10 mouse cellular contexts compared by ENCODE assay signal in genomic region chr3:96601941-96602703, GRCm38 (mm10). TPM values are rescaled to one million over a fixed set of nuclear protein-coding genes. Genes with fewer than 3 reads are reported as not detected.
DNase-seq lines count a peak whose midpoint lies in the region; ATAC-seq and TF ChIP-seq lines count a peak whose summit lies in the region.
"Had no signal": no experiment of that assay in that cellular context is flagged by ENCODE, and none has a peak within 500 bp of the region (broad histone marks: within the 10 kb centered on the region; RNA-seq: fewer than 3 reads in every experiment).

No protein-coding gene starts in this region.

- no peaks in the 10 kb centered on the region; the same call in 1 of the 2 replicates for H3K27me3 ChIP-seq in cerebellum, adult 2 months (ENCODE audit: control insufficient read depth, insufficient read depth, low read length)
- H3K27me3 ChIP-seq in heart, embryonic 12.5 days (replicated peaks), result 0 out of 2 replicates have a peak, but pooled peaks cover 5% of the 10 kb centered on the region
- H3K27me3 ChIP-seq in midbrain, embryonic 15.5 days (replicated peaks), result no peaks in the 10 kb centered on the region

- no peak overlapping the region for H3K4me3 ChIP-seq in cerebellum, adult 2 months (replicated peaks; ENCODE audit: insufficient read depth, low read depth, low read length)
- peak overlapping the region; percentile 88 for H3K4me3 ChIP-seq in heart, embryonic 12.5 days
- peak overlapping the region; percentile 80 for H3K4me3 ChIP-seq in midbrain, embryonic 15.5 days

- no peak for ATAC-seq in heart, embryonic 12.5 days (ENCODE audit: insufficient number of reproducible peaks, low FRiP score)
- no peak for ATAC-seq in midbrain, embryonic 15.5 days (replicated peaks)

- WGBS in cerebellum, adult 2 months, result 32% methylated on average over 10 of the region's 10 CpGs
- 28% methylated on average over 10 of the region's 10 CpGs for WGBS in heart, embryonic 12.5 days
- 8% methylated on average over 10 of the region's 10 CpGs for WGBS in midbrain, embryonic 15.5 days

- H3K27ac ChIP-seq in cerebellum, adult 2 months (ENCODE audit: insufficient read depth, low read length), result no peak overlapping the region; the same call in 1 of the 2 replicates
- H3K27ac ChIP-seq in heart, embryonic 12.5 days (ENCODE audit: poor library complexity, severe bottlenecking), result peak overlapping the region; percentile 98
- H3K27ac ChIP-seq in midbrain, embryonic 15.5 days, result peak overlapping the region; percentile 93

- peaks cover 19% of the 10 kb centered on the region for H3K4me1 ChIP-seq in cerebellum, adult 2 months (ENCODE audit: control insufficient read depth, insufficient read depth, low read length)
- peaks cover 45% of the 10 kb centered on the region for H3K4me1 ChIP-seq in heart, embryonic 12.5 days (replicated peaks)
- H3K4me1 ChIP-seq in midbrain, embryonic 15.5 days, result peaks cover 77% of the 10 kb centered on the region

- peak overlapping the region; percentile 81 for H3K4me2 ChIP-seq in heart, embryonic 12.5 days
- peak overlapping the region; percentile 79 for H3K4me2 ChIP-seq in midbrain, embryonic 15.5 days

- DNase-seq in gastrocnemius, postnatal 25 days, result peak; percentile 25
- DNase-seq in gastrocnemius, adult 18-20 months (ENCODE audit: low spot score), result no peak
- peak; percentile 41 to 51 for DNase-seq in cerebellum, adult 2 months
- peak; percentile 19 to 43 for DNase-seq in kidney, postnatal 36 days
- DNase-seq in frontal cortex, adult 2 months (ENCODE audit: extremely low spot score in 1 of 2, low spot score in 1 of 2), result no peak
- DNase-seq in spleen, adult 12 weeks (ENCODE audit: low spot score), result no peak

- no peak for TF ChIP-seq POLR2A in cerebellum, adult 2 months (IDR thresholded peaks at IDR 0.05; ENCODE audit: borderline replicate concordance, insufficient read depth, low read length)

- TF ChIP-seq CTCF in cerebellum, adult 2 months (IDR thresholded peaks at IDR 0.05; ENCODE audit: borderline replicate concordance, insufficient read depth, low read depth, low read length), result no peak

- no peaks in the 10 kb centered on the region for H3K9me3 ChIP-seq in heart, embryonic 12.5 days (replicated peaks)
- no peaks in the 10 kb centered on the region for H3K9me3 ChIP-seq in midbrain, embryonic 15.5 days

- H3K36me3 ChIP-seq in heart, embryonic 12.5 days, result peaks cover 12% of the 10 kb centered on the region; the same call in 1 of the 2 replicates
- no peaks in the 10 kb centered on the region for H3K36me3 ChIP-seq in midbrain, embryonic 15.5 days (replicated peaks)
- H3K36me3 ChIP-seq: G1E had no signal

- peak overlapping the region; percentile 95 for H3K9ac ChIP-seq in heart, embryonic 12.5 days
- H3K9ac ChIP-seq in midbrain, embryonic 15.5 days, result peak overlapping the region; percentile 82

RNA-seq across cellular contexts. Expression of gene Lix1l, which starts 1.2 kb away (rescaled TPM):
- 1 to 10 TPM; 6.7 to 7.0 TPM for total RNA-seq in gastrocnemius, postnatal 25 days (2021)
- total RNA-seq in gastrocnemius, adult 18-20 months (2021), result 1 to 10 TPM; 4.2 to 7.6 TPM
- 23.9 and 24.7 TPM in 2 replicates for polyA plus RNA-seq in cerebellum, adult 2 months (2012; rRNA removed)
- polyA plus RNA-seq in heart, embryonic 12.5 days (2016; fragmentation: Nextera tagmentation; extraction: Ambion mirVana), result 5.1 and 5.2 TPM in 2 replicates
- 3.9 and 4.5 TPM in 2 replicates for polyA plus RNA-seq in midbrain, embryonic 15.5 days (2015; fragmentation: Nextera tagmentation; extraction: Ambion mirVana)
- polyA plus RNA-seq in frontal cortex, adult 2 months (2012; rRNA removed), result 30.3 and 30.7 TPM in 2 replicates

RNA-seq across cellular contexts. Expression of gene Ankrd34a, which starts 5.7 kb away (rescaled TPM):
- total RNA-seq in gastrocnemius, postnatal 25 days (2021), result 1 to 10 TPM in 1 of 2 experiments, under 1 TPM in 1; 0.95 to 1.1 TPM
- total RNA-seq in gastrocnemius, adult 18-20 months (2021), result 1 to 10 TPM; 1.0 to 1.7 TPM
- polyA plus RNA-seq in cerebellum, adult 2 months (2012; rRNA removed), result 53.2 and 58.1 TPM in 2 replicates
- 9.2 and 9.5 TPM in 2 replicates for polyA plus RNA-seq in heart, embryonic 12.5 days (2016; fragmentation: Nextera tagmentation; extraction: Ambion mirVana)
- 15.0 and 16.7 TPM in 2 replicates for polyA plus RNA-seq in midbrain, embryonic 15.5 days (2015; fragmentation: Nextera tagmentation; extraction: Ambion mirVana)
- 50.2 and 57.4 TPM in 2 replicates for polyA plus RNA-seq in frontal cortex, adult 2 months (2012; rRNA removed)
- total RNA-seq: hematopoietic stem cell, adult 5-6 weeks had no signal

RNA-seq across cellular contexts. Expression of gene Polr3gl, which starts 8.1 kb away (rescaled TPM):
- 10 to 100 TPM; 34.0 to 38.1 TPM for total RNA-seq in gastrocnemius, postnatal 25 days (2021)
- 10 to 100 TPM; 44.0 to 56.1 TPM for total RNA-seq in gastrocnemius, adult 18-20 months (2021)
- polyA plus RNA-seq in cerebellum, adult 2 months (2012; rRNA removed), result 53.1 and 55.5 TPM in 2 replicates
- 39.2 and 39.3 TPM in 2 replicates for polyA plus RNA-seq in heart, embryonic 12.5 days (2016; fragmentation: Nextera tagmentation; extraction: Ambion mirVana)
- 35.7 and 36.9 TPM in 2 replicates for polyA plus RNA-seq in midbrain, embryonic 15.5 days (2015; fragmentation: Nextera tagmentation; extraction: Ambion mirVana)
- polyA plus RNA-seq in frontal cortex, adult 2 months (2012; rRNA removed), result 67.3 and 84.3 TPM in 2 replicates

RNA-seq across cellular contexts. Expression of gene Gm16253, which starts 25.3 kb away (rescaled TPM):
- 1 to 10 TPM; 1.1 TPM for total RNA-seq in gastrocnemius, postnatal 25 days (2021)
- 1 to 10 TPM; 1.2 to 2.0 TPM for total RNA-seq in gastrocnemius, adult 18-20 months (2021)
- polyA plus RNA-seq in cerebellum, adult 2 months (2012; rRNA removed), result not detected in 2 replicates
- polyA plus RNA-seq in heart, embryonic 12.5 days (2016; fragmentation: Nextera tagmentation; extraction: Ambion mirVana), result 1.6 and 2.4 TPM in 2 replicates
- polyA plus RNA-seq in midbrain, embryonic 15.5 days (2015; fragmentation: Nextera tagmentation; extraction: Ambion mirVana), result 1.1 and 2.1 TPM in 2 replicates
- polyA plus RNA-seq in frontal cortex, adult 2 months (2012; rRNA removed), result not detected in 2 replicates
- total RNA-seq: G1E; hematopoietic stem cell, adult 5-6 weeks had no signal
- polyA plus RNA-seq: G1E had no signal

RNA-seq across cellular contexts. Expression of gene Rbm8a, which starts 27.6 kb away (rescaled TPM):
- 10 to 100 TPM; 22.9 to 24.1 TPM for total RNA-seq in gastrocnemius, postnatal 25 days (2021)
- total RNA-seq in gastrocnemius, adult 18-20 months (2021), result 10 to 100 TPM; 24.4 to 33.3 TPM
- 44.6 and 45.4 TPM in 2 replicates for polyA plus RNA-seq in cerebellum, adult 2 months (2012; rRNA removed)
- 90.8 and 95.8 TPM in 2 replicates for polyA plus RNA-seq in heart, embryonic 12.5 days (2016; fragmentation: Nextera tagmentation; extraction: Ambion mirVana)
- 121 and 127 TPM in 2 replicates for polyA plus RNA-seq in midbrain, embryonic 15.5 days (2015; fragmentation: Nextera tagmentation; extraction: Ambion mirVana)
- 37.4 and 40.3 TPM in 2 replicates for polyA plus RNA-seq in frontal cortex, adult 2 months (2012; rRNA removed)

Comparison
In these comparisons a context has a peak if more than half of its experiments do, and no peak if none do; other contexts are left out.
1. DNase-seq: peak in gastrocnemius, postnatal 25 days (single experiment), cerebellum, adult 2 months (2 of 2) and kidney, postnatal 36 days (2 of 2); none in gastrocnemius, adult 18-20 months (single experiment), frontal cortex, adult 2 months (0 of 2) and spleen, adult 12 weeks (single experiment).